Mouse (Mus musculus) heart, postnatal 36 days (tissue): ENCODE measurements around the gene Tyw5. TPM values are rescaled to one million over a fixed set of nuclear protein-coding genes. Genes with fewer than 3 reads are reported as not detected.
A peak's percentile ranks its signal among the peaks of the same experiment; 100 is the strongest.

Experiments
- DNase-seq, 2 experiments: peaks; one replicate each; pipeline ENCODE4 v3.0.0; 2021 to 2022
- intact Hi-C: fragments of 180-260 bp; cut with DNase I; formaldehyde crosslinking; loops from one replicate; pipeline ENCODE4 v1.15.1; 2025
- total RNA-seq, 2 experiments: library from RNA; stranded (reverse); gene quantifications; 2 replicates each; pipeline ENCODE4 v1.2.3; 2021

The Tyw5 gene
- total RNA-seq, result 1 to 10 TPM; 4.7 to 5.5 TPM

DNA sequence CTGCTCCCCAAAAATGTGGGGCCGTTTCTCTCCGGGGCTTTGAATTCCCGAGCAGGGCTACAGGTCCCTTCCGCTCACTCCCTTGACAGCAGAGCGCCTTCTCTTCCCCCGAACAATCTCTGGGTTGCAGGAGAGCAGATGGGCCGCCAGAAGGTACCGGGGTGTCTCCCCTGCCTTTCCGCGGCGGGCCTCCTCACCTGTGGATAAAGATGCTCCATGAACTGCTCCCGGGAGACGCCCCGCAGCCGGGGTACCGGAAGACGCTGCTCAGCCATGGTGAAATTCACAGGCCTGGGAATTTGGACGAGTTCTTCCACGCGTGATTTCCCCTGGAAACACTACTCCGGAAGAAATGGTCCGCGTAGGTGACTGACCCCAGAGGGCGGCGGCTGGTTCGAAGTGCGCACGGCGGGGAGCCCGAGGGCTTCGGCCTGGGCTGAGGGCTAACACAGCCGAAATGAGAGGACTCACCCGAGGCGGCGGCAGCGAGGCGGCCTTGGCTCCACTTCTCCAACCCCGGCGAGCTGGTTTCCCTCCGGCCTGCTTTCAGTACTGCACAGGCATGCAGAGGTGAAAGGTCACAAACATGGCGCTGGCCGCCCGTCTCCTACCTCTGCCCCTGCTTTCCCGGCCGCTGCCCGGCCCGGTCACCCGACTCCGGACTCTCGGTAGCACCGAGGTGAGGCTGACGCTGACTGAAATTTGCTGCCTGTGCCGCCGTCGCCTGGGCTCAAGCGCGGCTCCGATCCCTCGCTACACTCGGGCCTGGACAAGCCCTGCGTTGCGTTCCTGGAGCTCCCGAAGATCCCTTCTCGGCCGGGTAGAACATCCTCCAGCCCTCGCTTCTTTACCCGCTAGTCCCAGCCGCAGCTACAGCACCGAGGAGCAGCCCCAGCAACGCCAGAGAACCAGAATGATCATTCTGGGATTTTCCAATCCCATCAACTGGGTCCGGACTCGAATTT lies at the start of gene Tyw5, which contains the start of gene Maip1:
Tyw5 (minus strand) TSS at position 915 of the 965 bp plus-strand sequence.
Maip1 (plus strand) TSS at position 142 of the 965 bp plus-strand sequence.
- intact Hi-C loops, result no loop called here
- DNase-seq, result peak; percentile 85 to 89

DNA sequence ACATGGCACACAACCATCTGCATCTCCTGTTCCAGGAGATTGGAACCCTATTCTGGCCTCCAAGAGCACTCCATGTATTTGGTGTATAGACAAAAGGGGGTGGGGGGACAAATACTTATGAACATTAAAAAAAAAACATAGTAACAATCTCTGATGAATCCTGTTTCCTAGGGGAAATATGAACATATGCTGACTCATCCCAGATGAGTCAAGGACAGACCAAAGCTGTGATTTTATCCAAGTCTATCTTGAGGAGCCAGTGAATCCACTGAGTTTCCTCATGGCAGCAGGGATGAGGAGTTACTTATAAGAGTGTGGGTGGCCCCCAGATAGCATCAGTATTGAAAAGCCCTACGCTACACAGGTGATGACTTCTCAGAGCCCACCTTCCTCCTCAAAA lies 43.3 kb upstream of the Tyw5 start:
- no peak for DNase-seq
- intact Hi-C loops, result no loop called here

DNA sequence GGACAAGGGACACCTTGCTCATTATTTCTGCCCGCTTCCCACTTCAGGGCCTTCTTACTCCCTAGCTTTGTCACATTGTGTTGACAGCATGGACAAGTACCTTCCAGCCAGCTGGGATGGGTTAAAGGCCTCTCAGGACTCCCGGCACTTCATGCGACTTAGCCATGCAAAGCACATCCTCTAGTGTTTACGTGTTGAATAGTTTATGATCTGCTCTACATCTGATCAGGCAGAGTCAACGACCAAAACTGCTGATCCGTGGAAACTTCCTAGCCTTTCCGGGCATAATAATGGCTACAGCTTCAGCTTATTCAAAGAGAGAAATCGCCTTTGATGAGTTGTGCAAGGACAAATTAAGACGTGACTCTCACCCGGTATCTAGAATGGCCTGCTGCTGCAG lies 38.8 kb upstream of the Tyw5 start:
- no peak for DNase-seq
- intact Hi-C loops, result no loop called here

DNA sequence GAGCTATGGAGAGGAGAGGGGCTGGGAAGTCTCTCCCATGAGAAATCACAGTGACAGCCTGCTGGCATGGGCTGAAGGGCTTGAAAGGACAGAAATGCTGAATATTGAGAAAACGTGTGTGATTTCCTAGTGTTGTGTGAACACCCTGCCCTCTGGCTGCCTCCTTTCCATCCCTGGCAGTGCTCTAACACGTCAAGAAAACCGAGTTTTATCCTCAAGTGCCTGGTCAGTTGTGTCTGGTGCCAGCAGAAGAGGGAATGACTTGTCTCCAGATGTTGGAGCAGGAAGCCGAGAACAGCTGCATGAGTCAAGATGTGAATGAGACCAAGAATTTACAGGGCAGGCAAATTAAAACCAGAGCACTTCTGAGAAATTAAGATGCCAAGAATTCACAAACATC lies 33.9 kb upstream of the Tyw5 start:
- DNase-seq, result no peak
- intact Hi-C loops, result no loop called here

DNA sequence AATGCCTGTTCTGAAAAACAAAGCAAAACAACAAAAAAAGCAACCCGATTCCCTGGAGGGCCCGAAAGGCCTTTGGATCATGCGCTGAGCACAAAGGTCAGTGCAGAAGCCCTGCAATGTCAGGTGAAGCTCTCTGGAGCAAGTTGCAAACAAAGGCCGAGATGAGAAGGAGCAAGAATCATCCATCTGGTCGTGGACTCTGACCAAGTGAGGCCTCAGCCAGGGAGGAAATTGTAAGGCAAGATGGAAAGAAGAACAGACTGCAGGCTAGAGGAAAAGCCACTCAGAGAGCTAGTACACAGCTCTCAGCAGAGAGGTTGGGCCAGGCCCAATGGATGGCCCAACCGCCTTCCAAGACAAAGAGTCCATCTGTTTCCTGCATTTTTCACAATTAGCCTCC lies 32.1 kb upstream of the Tyw5 start:
- DNase-seq, result no peak
- intact Hi-C loops, result no loop called here

DNA sequence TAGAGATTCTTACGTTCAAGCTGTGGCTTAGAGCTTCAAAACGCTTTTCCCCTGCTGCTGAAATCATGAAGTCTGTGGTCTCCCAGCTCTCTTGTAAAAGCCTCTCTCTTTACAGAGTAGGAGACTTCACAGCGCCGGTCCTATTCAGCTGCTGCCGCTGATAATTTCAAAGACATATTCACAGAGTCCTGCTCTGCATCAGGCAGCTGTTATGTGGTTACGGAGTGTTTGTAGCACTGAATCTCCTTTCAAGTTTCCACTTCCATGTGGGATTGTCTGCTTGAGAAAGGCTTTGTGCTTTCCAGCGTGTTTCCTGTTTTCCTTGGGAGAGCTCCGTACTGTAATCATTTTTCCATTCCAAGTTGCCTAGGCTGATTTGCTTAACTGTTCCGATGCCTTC lies 30.1 kb upstream of the Tyw5 start:
- intact Hi-C loops, result no loop called here
- peak in 1 of 2 experiments; percentile 37 for DNase-seq

DNA sequence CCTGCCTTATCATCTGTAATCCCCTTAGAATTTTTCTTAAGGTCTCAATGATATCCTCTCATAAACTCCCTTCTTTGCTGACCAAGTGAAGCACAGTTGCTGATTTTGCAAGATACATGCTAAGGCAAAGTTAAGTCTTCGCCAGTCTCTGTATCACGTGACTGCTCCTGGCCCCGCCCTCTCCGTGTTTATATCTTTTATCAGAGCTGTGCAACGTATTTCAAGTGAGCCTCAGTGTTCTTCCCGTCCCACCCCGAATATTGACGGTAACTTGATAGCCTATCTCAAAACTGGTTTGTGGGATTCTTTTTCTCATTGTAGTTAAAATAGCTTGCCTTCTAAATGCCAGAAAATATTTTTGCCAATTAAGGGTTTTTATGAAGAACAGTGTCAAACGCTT lies 29.5 kb upstream of the Tyw5 start:
- intact Hi-C loops, result no loop called here
- DNase-seq, result peak; percentile 44 to 58

DNA sequence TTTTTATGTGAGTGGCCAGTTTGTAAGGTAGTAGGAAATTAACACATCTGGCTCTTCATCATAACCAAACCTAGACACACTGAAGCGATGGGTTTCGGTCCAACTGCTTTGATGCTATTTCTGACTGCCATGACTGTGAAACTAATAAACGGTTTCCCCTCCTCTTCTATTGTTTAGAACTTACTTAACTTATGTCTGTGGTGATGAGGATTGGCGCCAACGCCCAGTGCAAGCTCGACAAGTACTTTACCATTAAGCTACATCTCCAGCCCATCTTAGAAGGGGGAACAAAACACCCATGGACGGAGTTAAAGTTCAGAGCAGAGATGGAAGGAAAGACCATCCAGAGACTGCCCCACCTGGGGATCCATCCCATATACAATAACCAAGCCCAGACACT lies 26.2 kb upstream of the Tyw5 start:
- no peak for DNase-seq
- intact Hi-C loops, result loop anchor here (5.0 kb wide), 2 partner anchors 79 to 709 kb away; no protein-coding TSS in a partner anchor

DNA sequence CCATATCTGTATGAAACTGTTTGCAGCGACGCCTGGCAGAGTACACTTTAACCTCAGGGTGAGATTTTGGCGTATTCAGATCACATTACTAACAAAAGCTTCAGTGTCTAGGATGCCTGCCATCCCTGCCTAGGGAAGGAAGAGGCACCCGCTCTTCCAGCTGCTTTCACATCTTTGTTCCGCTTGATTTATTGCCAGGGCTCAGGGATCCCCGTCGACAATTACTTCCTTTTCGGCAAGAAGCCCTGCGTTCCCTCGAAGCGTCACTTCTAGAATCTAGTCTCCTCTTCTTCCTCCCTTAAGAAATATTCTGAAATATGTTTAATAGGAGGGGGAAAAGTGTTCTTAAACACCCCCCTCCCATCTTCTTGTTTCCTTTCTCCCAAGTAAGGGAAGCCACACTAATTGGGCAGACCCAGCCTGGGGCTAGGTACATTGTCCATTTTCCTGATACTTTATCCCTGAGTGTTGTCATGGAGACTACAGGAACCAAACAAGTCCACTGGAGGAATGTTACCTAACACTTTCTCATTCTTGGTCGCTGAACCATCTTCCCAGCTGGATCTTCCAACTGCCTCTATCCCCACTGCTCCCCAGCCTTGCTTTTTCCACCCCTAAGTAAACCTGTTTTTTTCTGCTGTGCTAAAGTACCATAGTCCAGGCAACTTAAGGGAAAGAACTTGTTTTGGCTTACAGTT lies 23.0 kb upstream of the Tyw5 start:
- intact Hi-C loops, result loop anchor here (1.0 to 5.0 kb wide), 8 partner anchors 82 to 841 kb away; partner anchors contain the start of gene Spats2l
- DNase-seq, result no peak

DNA sequence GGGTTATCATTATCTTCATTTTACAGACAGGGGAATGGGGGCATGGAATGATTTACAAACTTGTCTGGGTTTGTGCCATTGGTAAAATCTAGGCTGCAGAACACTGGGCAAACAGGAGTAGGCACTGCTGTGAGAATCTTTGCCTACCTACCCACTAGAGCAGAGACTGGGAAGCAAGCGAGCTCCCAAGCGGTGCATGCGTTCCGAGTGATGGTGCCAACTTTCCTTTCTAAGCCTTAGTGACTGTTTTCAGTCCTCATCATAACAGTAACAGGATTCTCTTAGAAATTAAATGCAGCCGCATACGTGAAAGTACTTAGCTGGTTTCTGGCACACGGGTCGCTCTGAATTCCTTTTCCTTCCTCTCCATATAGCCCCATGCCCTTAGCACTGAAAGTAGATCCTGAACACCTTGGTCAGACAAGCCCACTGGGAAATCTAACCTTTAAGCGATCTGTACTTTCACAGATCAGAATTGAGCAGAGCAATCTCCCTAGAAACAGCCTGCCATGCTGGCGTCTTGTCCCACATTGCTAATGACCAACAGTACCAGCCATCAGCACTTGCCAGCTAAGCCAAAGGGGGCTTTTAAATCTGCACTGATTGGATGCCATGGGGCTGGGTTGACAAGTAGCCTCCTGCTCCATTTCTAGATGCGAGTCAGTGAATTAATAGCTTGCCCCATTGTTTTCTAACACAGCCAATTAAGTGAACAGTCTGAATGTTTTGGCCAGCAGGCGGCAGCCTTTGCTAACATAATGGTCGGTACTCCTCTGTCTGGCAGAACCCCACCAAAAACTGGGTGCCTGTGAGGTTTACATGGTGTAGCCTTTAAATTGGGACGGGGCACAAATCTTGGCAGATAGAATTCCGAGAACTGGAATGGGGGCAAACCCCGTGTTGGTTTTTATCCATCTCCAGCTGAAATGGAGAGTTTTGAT lies 21.7 kb upstream of the Tyw5 start:
- DNase-seq, result peak; percentile 87 to 93
- intact Hi-C loops, result loop anchor here (1.0 to 5.0 kb wide), 5 partner anchors 424 to 842 kb away; no protein-coding TSS in a partner anchor

DNA sequence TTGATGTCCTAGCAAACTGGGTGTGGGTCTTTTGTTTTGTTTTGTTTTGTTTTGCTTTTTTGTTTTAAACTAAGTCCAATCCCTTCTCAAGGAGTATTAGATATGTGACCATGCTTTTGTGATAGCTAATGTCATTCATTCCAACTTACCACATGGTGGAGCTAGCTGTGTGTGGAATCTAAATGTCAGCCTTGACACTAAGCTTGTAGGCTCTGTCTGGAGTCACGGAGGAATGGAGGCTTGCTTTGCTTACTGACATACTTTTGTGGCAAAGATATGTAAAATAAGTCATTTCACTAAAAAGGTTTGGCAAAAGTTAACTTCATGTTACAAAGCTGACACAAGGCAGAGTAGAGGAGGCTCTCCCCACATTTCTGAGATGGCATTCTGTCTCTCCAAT lies 16.8 kb upstream of the Tyw5 start:
- intact Hi-C loops, result loop anchor here (5.0 kb wide), 1 partner anchor 874 kb away; no protein-coding TSS in a partner anchor
- no peak for DNase-seq

DNA sequence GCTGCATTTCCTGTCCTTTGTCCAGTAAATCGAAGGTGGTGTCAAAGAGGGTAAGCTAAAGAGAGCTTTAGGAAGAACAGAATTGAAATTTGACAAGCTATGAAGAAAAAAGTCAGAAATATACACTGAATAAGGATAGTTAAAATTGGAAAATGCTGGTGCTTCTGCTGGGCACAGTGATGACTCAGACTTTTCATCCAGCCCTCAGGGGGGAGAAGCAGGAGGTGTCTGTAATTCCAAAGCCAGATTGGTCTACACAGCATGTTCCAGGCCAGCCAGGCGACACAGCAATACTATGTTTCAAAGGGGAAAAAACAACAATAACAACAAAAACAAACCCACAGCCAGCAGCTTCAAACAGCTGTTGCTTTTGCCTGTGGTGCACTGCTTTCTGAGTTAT lies 6.5 kb upstream of the Tyw5 start:
- intact Hi-C loops, result no loop called here
- no peak for DNase-seq

DNA sequence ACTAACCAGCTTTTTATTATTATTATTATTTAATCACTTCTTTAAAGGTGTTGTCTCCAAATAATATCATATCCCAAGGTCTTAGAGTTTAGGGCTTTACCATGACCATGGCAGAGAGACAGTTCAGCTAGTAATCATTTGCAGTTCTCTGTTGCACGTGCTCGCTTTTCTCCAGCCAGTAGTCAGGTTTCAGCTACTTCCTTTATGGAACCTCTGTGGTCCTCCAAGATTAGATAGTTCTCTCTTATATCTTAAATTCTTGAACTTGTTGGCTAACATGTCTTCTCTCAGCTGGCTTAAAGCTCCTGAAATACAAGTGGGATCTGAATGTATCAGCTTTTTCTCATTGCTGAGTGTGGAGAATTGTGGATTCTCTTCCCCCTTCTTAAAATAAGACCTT lies 2.1 kb upstream of the Tyw5 start:
- no peak for DNase-seq
- intact Hi-C loops, result no loop called here

DNA sequence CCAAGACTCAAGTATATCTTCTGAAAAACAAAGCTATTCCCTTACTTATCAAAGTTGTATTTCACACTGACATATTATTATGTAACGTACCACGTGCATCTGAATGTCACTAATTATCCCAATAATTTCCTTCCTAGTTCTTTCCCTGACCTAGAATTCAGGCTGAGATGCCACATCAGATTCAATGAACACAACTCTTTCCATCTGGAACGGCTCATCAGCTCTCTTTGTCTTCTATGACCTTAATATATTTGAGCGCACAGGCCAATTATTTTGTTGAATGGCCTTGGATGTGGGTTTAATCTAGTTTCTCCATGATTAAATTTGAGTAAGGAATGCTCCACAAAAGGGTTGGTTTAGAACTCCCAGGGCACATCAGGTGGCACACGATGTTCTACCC lies 4.8 kb downstream of the Tyw5 start:
- intact Hi-C loops, result no loop called here

DNA sequence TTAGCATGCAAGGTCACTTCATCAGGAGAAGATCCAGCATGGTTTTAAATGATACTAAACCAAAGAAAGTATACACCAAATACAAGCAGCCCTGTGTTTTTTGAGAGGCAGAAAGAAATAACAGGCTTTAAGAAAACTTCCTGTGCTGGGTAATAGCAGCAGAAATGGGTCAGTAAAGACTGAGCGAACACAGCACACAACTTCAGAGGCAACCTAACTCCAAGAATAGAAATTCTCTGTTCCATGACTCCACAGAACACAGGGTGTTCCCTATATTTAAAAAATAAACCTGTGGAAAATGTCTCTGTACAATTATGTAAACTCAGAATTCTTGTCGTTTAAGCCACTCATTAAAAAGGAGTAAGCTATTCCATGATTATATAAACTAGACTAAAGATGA lies 6.0 kb downstream of the Tyw5 start:
- intact Hi-C loops, result no loop called here
- no peak for DNase-seq

More for the DNA sequence above, 4.8 kb downstream of the Tyw5 start:
- no peak for DNase-seq

DNA sequence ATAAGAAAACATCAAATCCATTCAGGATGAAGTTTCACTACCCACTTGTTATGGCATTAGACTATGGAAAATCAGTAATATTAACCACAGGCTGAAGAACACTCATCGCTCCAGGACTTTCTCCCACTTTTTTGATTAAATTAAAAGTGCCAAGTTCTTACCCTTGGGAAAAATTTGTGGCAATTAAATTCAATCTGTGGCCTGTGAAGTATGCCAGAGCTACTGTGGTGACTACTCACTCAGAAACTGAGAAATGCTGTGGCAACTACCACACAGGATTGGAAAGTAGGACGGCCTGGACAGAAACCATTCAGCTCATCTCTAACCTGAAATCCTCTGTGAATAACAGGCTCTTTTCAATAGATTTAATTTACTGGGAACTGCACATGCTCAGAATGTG lies 6.6 kb downstream of the Tyw5 start:
- DNase-seq, result no peak
- intact Hi-C loops, result no loop called here

DNA sequence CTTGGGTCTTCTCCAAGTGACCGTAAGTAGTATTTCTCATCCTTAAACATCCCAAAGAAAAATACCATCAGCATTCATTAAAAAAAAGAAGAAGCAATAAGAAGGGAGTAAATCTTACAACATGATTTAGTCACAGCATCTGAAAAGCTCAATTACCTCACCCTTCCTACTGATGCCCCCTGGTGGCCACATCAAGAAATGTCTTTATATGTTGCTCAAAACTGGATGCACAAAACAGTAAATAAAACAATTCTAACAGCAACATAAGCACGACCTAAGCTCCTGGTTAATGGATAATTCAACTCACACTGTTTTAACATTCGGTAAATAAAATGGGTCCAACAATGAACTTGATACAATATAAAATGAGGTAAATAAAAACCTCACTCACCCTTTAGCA lies 12.8 kb downstream of the Tyw5 start:
- peak; percentile 30 to 45 for DNase-seq
- intact Hi-C loops, result loop anchor here (10.0 kb wide), 1 partner anchor 1499 kb away; no protein-coding TSS in a partner anchor

DNA sequence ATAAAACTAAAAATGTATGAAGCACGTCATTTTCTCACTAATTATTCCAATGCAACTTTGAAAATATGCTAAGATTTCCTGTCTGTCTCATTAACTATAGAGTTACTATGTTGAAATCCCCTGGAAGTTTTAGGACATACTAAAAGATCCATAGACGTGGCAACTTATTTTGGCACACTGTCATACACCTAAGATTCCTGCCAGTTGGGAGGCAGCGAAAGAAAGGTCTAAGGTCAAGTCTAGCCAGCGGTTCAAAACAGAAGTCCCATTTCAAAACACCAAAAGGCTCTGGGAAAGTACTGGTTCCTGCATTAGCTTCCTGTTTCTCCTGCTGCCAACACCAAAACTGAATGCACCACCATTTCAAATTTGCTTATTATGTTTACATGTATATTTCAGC lies 14.5 kb downstream of the Tyw5 start:
- no peak for DNase-seq
- intact Hi-C loops, result loop anchor here (10.0 kb wide), 1 partner anchor 1498 kb away; no protein-coding TSS in a partner anchor

DNA sequence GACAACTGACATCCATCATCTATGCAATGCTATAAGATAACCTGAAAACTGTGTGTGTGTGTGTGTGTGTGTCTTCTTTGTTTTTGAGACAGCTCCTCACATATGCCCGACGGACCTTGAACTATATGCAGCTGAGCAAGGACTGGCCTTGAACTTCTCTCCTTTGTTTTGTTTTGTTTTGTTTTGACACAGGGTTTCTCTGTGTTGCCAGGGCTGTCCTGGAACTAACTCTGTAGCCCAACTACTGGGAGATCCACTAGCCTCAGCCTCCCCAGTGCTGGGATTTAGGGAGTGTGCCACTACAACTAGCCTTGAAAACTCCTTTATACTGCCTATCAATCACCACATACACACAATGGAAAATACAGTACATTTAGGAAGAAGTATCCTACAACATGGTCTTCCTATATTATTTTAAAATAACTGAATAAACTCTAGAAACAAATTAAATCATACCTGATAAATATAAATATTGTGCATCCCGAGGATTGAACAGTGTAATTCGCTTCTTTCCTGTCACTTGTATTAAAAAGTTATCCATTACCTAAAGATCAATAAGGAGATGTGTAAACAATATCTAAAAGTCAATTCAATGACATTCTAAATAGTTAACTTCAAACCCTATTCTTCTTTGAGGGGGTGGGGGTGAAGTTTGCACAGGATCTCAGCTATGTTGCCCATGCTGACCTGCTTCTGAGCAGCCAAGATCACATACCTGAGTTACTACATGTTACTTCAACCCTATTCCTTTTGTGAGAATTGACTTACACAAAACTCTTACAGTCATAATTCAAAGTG lies 15.7 kb downstream of the Tyw5 start:
- intact Hi-C loops, result loop anchor here (10.0 kb wide), 1 partner anchor 1496 kb away; no protein-coding TSS in a partner anchor
- DNase-seq, result no peak
